Mouse (Mus musculus): ENCODE results near the gene Itln1. TPM values are rescaled to one million over a fixed set of nuclear protein-coding genes. Genes with fewer than 3 reads are reported as not detected.
A peak's percentile ranks its signal among the peaks of the same experiment; 100 is the strongest.

The Itln1 gene
- polyA plus RNA-seq, 1 experiment from 2014 or later, result not detected

- Histone ChIP-seq H3K36me3 (ENCODE audit: control insufficient read depth, insufficient read depth, low read length) (no peaks in the 10 kb centered on the region), H3K4me3 (ENCODE audit: low read depth, low read length) (peak within 1 kb of the TSS; percentile 53), H3K27ac (replicated peaks; ENCODE audit: low read depth, low read length) (peak within 1 kb of the TSS; percentile 93), H3K9ac (ENCODE audit: low read depth, low read length) (peak within 1 kb of the TSS; percentile 86), H3K27me3 (replicated peaks; ENCODE audit: control insufficient read depth, insufficient read depth, low read length) (no peaks in the 10 kb centered on the region), H3K9me3 (ENCODE audit: control insufficient read depth, low read length) (no peaks in the 10 kb centered on the region), H3K4me1 (ENCODE audit: control insufficient read depth, insufficient read depth, low read length) (0 out of 2 replicates have a peak, but pooled peaks cover 3% of the 10 kb centered on the region), H3K4me2 (ENCODE audit: low read depth, low read length) (peak within 1 kb of the TSS; percentile 71)
- peak; percentile 91 for ATAC-seq (ENCODE audit: low read depth)
- WGBS, result under 1% methylated on average over 19 of the region's 19 CpGs
- DNase-seq (ENCODE audit: low spot score), result peak; percentile 98
Observed at GRCm38 (mm10) chr1:171503250-171503591, 31.9 kb downstream of the Itln1 start, which contains the start of gene Alyref2. TSS of gene Alyref2 (plus strand) at chr1:171503478.

- ATAC-seq (ENCODE audit: low read depth), result peak; percentile 85
- Histone ChIP-seq H3K36me3 (ENCODE audit: control insufficient read depth, insufficient read depth, low read length) (no peaks in the 10 kb centered on the region), H3K27ac (replicated peaks; ENCODE audit: low read depth, low read length) (peak overlapping the region; percentile 93), H3K9me3 (ENCODE audit: control insufficient read depth, low read length) (no peaks in the 10 kb centered on the region), H3K4me1 (ENCODE audit: control insufficient read depth, insufficient read depth, low read length) (0 out of 2 replicates have a peak, but pooled peaks cover 3% of the 10 kb centered on the region), H3K4me2 (ENCODE audit: low read depth, low read length) (peak overlapping the region; percentile 71), H3K9ac (ENCODE audit: low read depth, low read length) (peak overlapping the region; percentile 86; the same call in 1 of the 2 replicates), H3K4me3 (ENCODE audit: low read depth, low read length) (peak overlapping the region; percentile 53), H3K27me3 (replicated peaks; ENCODE audit: control insufficient read depth, insufficient read depth, low read length) (no peaks in the 10 kb centered on the region)
- DNase-seq (ENCODE audit: low spot score), result peak; percentile 91
- WGBS, result under 1% methylated on average over 14 of the region's 14 CpGs
Observed at GRCm38 (mm10) chr1:171502388-171503249, 32.5 kb downstream of the Itln1 start.

GRCm38 (mm10) chr1:171501636-171502080 lies 33.4 kb downstream of the Itln1 start:
- DNase-seq (ENCODE audit: low spot score) (peak; percentile 63), ATAC-seq (ENCODE audit: low read depth) (no peak)
- Histone ChIP-seq H3K27me3 (replicated peaks; ENCODE audit: control insufficient read depth, insufficient read depth, low read length) (no peaks in the 10 kb centered on the region), H3K4me2 (ENCODE audit: low read depth, low read length) (peak overlapping the region; percentile 43), H3K4me3 (ENCODE audit: low read depth, low read length) (peak overlapping the region; percentile 10; the same call in 1 of the 2 replicates), H3K36me3 (ENCODE audit: control insufficient read depth, insufficient read depth, low read length) (no peaks in the 10 kb centered on the region), H3K9me3 (ENCODE audit: control insufficient read depth, low read length) (0 out of 2 replicates have a peak, but pooled peaks cover 4% of the 10 kb centered on the region), H3K27ac (replicated peaks; ENCODE audit: low read depth, low read length) (peak overlapping the region; percentile 61; the same call in 1 of the 2 replicates), H3K9ac (ENCODE audit: low read depth, low read length) (no peak overlapping the region), H3K4me1 (ENCODE audit: control insufficient read depth, insufficient read depth, low read length) (0 out of 2 replicates have a peak, but pooled peaks cover 3% of the 10 kb centered on the region)
- 4% methylated on average over 5 of the region's 5 CpGs for WGBS

GRCm38 (mm10) chr1:171501016-171501610 lies 34.0 kb downstream of the Itln1 start:
- WGBS, result 63% methylated on average over 6 of the region's 6 CpGs
- Histone ChIP-seq H3K9ac (ENCODE audit: low read depth, low read length) (no peak overlapping the region), H3K27me3 (replicated peaks; ENCODE audit: control insufficient read depth, insufficient read depth, low read length) (no peaks in the 10 kb centered on the region), H3K9me3 (ENCODE audit: control insufficient read depth, low read length) (0 out of 2 replicates have a peak, but pooled peaks cover 4% of the 10 kb centered on the region), H3K36me3 (ENCODE audit: control insufficient read depth, insufficient read depth, low read length) (no peaks in the 10 kb centered on the region), H3K4me2 (ENCODE audit: low read depth, low read length) (no peak overlapping the region), H3K4me1 (ENCODE audit: control insufficient read depth, insufficient read depth, low read length) (0 out of 2 replicates have a peak, but pooled peaks cover 3% of the 10 kb centered on the region), H3K27ac (replicated peaks; ENCODE audit: low read depth, low read length) (no peak overlapping the region; the same call in 1 of the 2 replicates), H3K4me3 (ENCODE audit: low read depth, low read length) (no peak overlapping the region)
- DNase-seq (ENCODE audit: low spot score) (no peak), ATAC-seq (ENCODE audit: low read depth) (no peak)

- Histone ChIP-seq H3K9me3 (ENCODE audit: control insufficient read depth, low read length) (0 out of 2 replicates have a peak, but pooled peaks cover 4% of the 10 kb centered on the region), H3K27ac (replicated peaks; ENCODE audit: low read depth, low read length) (no peak overlapping the region), H3K4me1 (ENCODE audit: control insufficient read depth, insufficient read depth, low read length) (0 out of 2 replicates have a peak, but pooled peaks cover 3% of the 10 kb centered on the region), H3K36me3 (ENCODE audit: control insufficient read depth, insufficient read depth, low read length) (no peaks in the 10 kb centered on the region), H3K4me2 (ENCODE audit: low read depth, low read length) (no peak overlapping the region), H3K27me3 (replicated peaks; ENCODE audit: control insufficient read depth, insufficient read depth, low read length) (no peaks in the 10 kb centered on the region), H3K4me3 (ENCODE audit: low read depth, low read length) (no peak overlapping the region), H3K9ac (ENCODE audit: low read depth, low read length) (no peak overlapping the region)
- ATAC-seq (ENCODE audit: low read depth), result no peak
- 75% methylated on average over 5 of the region's 5 CpGs for WGBS
- no peak for DNase-seq (ENCODE audit: low spot score)
Observed at GRCm38 (mm10) chr1:171499856-171500255, 35.2 kb downstream of the Itln1 start.

GRCm38 (mm10) chr1:171495371-171495770 lies 39.7 kb downstream of the Itln1 start:
- H3K4me1 ChIP-seq (ENCODE audit: control insufficient read depth, insufficient read depth, low read length), result no peaks in the 10 kb centered on the region
- 90% methylated on average over 6 of the region's 6 CpGs for WGBS
- no peak overlapping the region for H3K9ac ChIP-seq (ENCODE audit: low read depth, low read length)
- ATAC-seq (ENCODE audit: low read depth), result no peak
- no peak overlapping the region for H3K4me2 ChIP-seq (ENCODE audit: low read depth, low read length)
- H3K9me3 ChIP-seq (ENCODE audit: control insufficient read depth, low read length), result peaks cover 9% of the 10 kb centered on the region; the same call in 1 of the 2 replicates
- DNase-seq (ENCODE audit: low spot score), result no peak
- no peak overlapping the region for H3K4me3 ChIP-seq (ENCODE audit: low read depth, low read length)
- no peaks in the 10 kb centered on the region for H3K27me3 ChIP-seq (replicated peaks; ENCODE audit: control insufficient read depth, insufficient read depth, low read length)
- no peaks in the 10 kb centered on the region for H3K36me3 ChIP-seq (ENCODE audit: control insufficient read depth, insufficient read depth, low read length)
- no peak overlapping the region for H3K27ac ChIP-seq (replicated peaks; ENCODE audit: low read depth, low read length)

- Histone ChIP-seq H3K9ac (ENCODE audit: low read depth, low read length) (no peak overlapping the region), H3K27me3 (replicated peaks; ENCODE audit: control insufficient read depth, insufficient read depth, low read length) (no peaks in the 10 kb centered on the region), H3K4me3 (ENCODE audit: low read depth, low read length) (no peak overlapping the region), H3K4me1 (ENCODE audit: control insufficient read depth, insufficient read depth, low read length) (no peaks in the 10 kb centered on the region), H3K9me3 (ENCODE audit: control insufficient read depth, low read length) (peaks cover 16% of the 10 kb centered on the region; the same call in 1 of the 2 replicates), H3K27ac (replicated peaks; ENCODE audit: low read depth, low read length) (no peak overlapping the region), H3K36me3 (ENCODE audit: control insufficient read depth, insufficient read depth, low read length) (no peaks in the 10 kb centered on the region), H3K4me2 (ENCODE audit: low read depth, low read length) (no peak overlapping the region)
- ATAC-seq (ENCODE audit: low read depth) (no peak), DNase-seq (ENCODE audit: low spot score) (no peak)
- WGBS, result 91% methylated on average over 13 of the region's 13 CpGs
Observed at GRCm38 (mm10) chr1:171494241-171494640, 40.9 kb downstream of the Itln1 start.

- no peaks in the 10 kb centered on the region for H3K4me1 ChIP-seq (ENCODE audit: control insufficient read depth, insufficient read depth, low read length)
- ATAC-seq (ENCODE audit: low read depth), result peak; percentile 34; the same call in 1 of the 2 replicates
- no peak overlapping the region for H3K9ac ChIP-seq (ENCODE audit: low read depth, low read length)
- H3K9me3 ChIP-seq (ENCODE audit: control insufficient read depth, low read length), result peaks cover 7% of the 10 kb centered on the region
- H3K27me3 ChIP-seq (replicated peaks; ENCODE audit: control insufficient read depth, insufficient read depth, low read length), result no peaks in the 10 kb centered on the region
- H3K36me3 ChIP-seq (ENCODE audit: control insufficient read depth, insufficient read depth, low read length), result no peaks in the 10 kb centered on the region
- no peak overlapping the region for H3K4me3 ChIP-seq (ENCODE audit: low read depth, low read length)
- DNase-seq (ENCODE audit: low spot score), result peak; percentile 52
- no peak overlapping the region; the same call in 1 of the 2 replicates for H3K27ac ChIP-seq (replicated peaks; ENCODE audit: low read depth, low read length)
- 48% methylated on average over 2 of the region's 2 CpGs for WGBS
- no peak overlapping the region for H3K4me2 ChIP-seq (ENCODE audit: low read depth, low read length)
Observed at GRCm38 (mm10) chr1:171478968-171479367, 56.1 kb downstream of the Itln1 start.
